Mouse (Mus musculus): Measurements from ENCODE around the gene Bbc3.

Gene Bbc3

DNA sequence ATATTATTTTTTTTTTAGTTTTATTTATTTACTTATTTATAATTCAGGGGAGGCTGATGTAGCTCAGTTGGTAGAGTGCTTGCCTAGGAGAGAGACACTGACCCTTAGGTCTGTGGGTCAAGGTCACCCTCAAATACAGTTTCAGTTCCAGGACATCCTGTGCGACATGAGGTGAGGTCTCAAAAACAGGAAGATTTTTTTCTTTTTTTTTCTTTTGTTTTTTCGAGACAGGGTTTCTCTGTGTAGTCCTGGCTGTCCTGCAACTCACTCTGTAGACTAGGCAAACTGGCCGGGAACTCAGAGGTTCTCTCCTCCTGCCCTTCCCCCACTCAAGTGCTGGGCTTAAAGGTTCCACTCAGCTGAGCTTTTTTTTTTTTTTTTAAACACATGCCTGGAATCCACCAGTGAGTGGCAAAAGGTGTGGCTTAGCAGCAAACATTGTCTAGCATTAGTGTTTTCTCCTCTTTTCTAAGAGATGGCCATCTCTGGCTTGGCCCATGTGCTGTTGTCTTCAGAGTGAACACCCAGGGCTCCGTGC, 7.1 kb downstream of the Bbc3 start:
- DNase-seq (ENCODE audit: low read depth, low spot score) = no peak

DNA sequence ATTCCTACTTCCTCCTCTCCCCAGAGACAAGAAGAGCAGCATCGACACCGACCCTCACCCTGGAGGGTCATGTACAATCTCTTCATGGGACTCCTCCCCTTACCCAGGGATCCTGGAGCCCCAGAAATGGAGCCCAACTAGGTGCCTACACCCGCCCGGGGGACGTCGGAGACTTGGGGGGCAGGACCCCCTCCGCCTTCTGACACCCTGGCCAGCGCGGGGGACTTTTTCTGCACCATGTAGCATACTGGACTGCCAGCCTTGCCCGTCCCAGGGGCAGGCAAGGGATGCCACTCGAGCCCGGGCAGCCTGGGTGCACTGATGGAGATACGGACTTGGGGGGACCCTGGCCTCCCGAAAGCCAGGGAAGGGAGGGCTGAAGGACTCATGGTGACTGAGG, 8.9 kb downstream of the Bbc3 start:
- DNase-seq (ENCODE audit: low read depth, low spot score) = no peak

DNA sequence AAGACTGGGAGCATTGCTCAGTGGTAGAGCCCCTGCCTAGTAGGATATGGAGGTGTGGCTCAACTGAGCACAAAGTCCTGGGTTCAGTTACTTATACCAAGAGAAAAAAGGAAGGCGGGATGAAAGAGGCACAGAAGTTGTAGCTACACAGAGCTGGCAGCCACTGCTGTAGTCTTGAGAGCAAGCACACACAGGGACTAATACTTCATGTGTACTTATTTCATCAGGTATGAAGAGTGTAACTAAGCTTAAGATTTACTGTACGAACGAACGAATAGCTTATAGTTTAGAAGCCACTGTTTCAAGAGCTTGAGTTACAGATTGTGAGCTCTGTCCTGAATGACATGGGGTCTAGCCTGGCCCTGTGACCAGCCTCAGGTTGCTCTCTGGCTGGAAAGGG, 11.0 kb downstream of the Bbc3 start:
- DNase-seq (ENCODE audit: low read depth, low spot score) = no peak

GRCm38 (mm10) chr7:16320479-16320878, 12.3 kb downstream of the Bbc3 start:
- no peak for DNase-seq (ENCODE audit: low read depth, low spot score)

DNA sequence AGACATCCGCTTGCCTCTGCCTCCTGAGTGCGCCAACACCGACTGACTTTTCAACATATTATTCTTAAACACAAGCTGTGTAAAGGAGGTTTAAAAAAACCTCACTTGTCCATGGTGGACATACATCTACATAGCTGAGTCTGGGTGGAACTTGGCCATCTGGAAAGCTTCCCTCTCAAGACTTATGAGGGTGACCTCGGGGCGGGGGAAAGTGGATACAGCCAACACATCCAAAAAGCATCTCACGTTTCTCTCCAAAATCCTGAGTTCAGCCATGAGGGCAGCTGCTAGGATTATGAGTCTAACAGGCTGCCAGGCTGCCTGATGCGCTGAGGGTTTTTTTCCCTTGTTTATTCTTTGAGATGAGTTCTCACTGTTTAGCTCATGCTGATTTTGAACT, 16.5 kb downstream of the Bbc3 start:
- no peak for DNase-seq (ENCODE audit: low read depth, low spot score)

- peak; percentile 83 for DNase-seq (ENCODE audit: low read depth, low spot score)
These were observed 17.9 kb downstream of the Bbc3 start for GRCm38 (mm10) chr7:16325920-16326606.

GRCm38 (mm10) chr7:16326607-16326971, 18.4 kb downstream of the Bbc3 start:
- peak; percentile 23 for DNase-seq (ENCODE audit: low read depth, low spot score)

DNA sequence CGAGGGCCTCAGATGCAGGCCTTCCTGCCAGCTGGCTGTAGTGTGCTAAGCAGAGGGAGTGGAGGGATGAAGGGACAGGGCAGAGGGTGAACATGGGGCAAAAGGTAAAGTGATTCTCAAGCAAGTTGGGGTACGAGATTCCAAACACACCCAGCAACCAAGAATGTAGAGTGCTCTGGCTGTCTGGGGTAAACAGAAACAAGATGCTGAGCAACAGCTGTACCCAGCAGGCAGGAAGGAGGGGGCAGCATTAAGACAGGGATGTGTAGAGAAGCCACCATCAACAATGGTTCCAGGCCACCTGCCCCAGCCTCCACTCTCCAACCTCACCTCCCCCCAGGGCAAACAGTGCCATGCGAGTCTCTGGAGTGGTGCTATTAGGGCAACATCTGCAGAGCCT, 21.0 kb downstream of the Bbc3 start:
- DNase-seq (ENCODE audit: low read depth, low spot score) = no peak

DNA sequence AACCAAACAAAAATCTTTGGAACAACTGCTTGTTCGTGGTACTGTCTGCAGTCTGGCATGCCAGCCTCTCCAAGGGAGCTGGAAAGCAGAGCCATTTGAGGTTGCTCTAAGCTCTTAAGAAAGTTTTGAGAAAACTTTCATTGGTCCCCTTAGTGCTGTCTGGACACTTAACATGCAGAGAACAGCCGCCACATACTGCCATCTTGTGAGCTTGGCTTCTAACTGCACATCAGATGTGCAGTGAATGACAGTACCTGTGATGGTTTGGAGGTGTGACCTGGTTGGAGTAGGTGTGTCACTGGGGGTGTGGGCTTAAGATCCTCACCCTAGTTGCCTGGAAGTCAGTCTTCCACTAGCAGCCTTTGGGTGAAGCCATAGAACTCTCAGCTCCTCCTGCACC, 29.5 kb downstream of the Bbc3 start:
- peak; percentile 76 for DNase-seq (ENCODE audit: low read depth, low spot score)

- no peak for DNase-seq (ENCODE audit: low read depth, low spot score)
These were observed 36.4 kb downstream of the Bbc3 start for GRCm38 (mm10) chr7:16344598-16344997.

GRCm38 (mm10) chr7:16345297-16345696, 37.1 kb downstream of the Bbc3 start:
- no peak for DNase-seq (ENCODE audit: low read depth, low spot score)

DNA sequence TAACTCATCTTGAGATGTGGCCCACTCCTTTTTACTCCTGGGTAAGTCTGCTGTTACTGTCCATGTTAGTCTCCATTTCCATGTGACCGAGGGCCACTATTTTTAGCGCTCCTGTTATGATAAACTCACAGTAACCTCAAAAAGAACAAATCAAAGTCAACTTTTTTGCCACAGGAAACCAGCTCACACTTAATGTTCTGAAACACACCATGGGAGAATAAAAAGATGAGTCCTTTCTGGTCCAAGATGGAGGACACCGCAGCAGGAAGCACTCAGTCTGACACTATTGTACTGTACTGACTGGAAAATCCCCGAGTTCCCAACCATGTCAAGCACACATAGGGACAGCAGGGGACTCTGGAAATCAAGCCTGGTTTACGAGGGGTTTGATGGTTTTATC, 41.8 kb downstream of the Bbc3 start:
- DNase-seq (ENCODE audit: low read depth, low spot score) = no peak

DNA sequence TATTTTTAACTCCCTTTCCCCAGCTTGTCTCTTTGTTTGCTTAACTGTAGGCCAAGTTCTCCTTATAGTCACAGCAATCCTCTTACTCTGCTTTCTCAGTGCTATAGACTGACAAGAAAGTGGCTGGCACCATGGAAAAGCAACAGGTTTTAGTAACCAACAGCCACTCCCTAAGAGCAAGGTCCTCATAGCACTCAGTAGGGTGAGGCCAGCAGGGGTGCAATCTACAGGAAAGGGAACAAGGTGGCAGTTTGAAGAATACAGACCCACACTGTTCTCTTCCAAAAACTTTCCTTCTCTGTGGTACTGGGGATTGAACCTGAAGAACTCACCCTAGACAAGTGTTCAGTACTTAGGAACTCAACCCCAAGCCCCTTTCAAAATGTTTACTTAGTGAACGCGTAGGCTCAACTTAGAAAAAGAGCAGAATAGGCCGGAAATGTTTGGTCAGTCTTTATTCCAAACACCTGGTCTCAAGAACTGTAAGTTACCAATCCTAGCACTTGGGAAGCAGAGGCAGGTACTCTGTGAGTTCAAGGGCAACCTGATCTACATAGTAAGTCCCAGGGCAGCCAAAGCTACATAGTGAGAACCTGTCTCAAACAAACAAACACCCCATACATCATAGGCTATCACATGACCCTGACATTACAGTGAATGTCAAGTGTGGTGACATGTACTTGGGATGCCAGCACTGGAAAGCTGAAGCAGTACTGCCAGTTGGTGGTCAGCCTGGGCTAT, 47.8 kb downstream of the Bbc3 start:
- DNase-seq (ENCODE audit: low read depth, low spot score) = no peak

- no peak for DNase-seq (ENCODE audit: low read depth, low spot score)
These were observed 49.4 kb downstream of the Bbc3 start for GRCm38 (mm10) chr7:16357602-16358001.

DNA sequence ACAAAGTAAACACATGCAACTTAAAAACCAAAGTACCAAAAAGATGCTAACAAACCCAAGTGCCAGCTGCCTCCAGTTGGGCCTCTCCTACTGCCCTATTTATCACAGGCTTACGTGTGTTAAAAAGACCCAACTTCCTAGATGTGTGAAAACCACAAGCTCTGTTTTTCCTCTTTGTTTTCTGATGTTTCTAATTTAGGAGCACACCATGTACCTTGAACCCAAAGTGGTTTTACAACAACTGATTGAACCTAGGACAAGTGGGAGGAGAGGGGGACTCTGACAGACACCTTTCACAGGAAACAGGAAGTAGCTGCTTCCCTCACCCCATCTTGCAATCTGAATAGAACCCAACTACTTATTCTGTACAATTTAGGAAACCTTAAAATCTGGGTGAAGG, 56.1 kb downstream of the Bbc3 start:
- no peak for DNase-seq (ENCODE audit: low read depth, low spot score)

DNA sequence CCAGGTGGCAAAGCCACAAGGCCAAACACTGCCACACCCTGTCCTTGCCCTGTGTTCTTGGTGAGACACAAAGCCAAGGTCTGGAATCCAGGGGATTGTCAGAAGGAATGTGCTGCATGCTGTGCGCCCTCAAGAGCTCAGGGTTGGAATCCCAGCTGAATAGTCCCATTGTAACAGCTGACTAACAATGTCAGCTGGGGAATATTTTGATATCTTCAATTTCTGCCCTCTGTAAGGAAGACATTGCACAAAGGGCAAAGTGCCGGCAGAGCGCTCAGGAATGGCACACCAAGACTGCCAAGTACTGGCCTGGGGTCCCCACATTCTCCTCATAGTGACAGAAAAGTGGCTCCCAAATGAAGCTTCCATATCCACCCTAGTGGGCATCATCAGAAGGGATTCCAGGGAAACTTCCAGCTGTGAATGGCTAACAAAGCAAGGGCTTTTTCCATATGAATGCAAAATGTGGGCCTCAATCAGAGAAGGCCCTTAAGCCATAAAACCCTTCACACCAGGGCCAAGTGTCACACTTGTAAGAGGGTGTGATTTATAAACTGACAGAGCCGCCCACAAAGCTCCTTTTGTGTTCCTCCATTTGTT, 56.8 kb downstream of the Bbc3 start:
- peak; percentile 92 for DNase-seq (ENCODE audit: low read depth, low spot score)

DNA sequence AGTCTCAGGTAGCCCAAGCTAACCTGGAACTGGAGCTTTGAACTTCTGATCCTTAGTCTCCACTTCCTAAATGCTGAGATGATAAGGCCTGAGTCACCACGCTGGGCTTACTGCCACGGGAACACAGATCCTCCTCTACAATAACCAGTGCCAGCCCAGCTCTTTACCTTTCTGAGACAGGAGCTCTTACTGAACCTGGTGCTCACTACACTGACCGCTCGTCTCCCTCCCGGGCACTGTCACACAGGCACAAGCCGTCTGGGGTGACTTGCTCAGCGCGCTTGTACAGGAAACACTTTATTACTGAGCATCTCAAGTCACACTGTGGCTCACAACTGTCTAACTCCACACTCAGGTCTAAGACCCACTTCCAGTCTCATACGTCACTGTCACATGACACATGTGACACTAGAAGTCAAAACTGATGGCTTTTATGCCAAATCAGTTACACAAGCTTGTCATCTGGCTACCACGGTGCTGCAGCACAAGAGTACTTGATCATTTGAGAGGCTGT, 58.0 kb downstream of the Bbc3 start:
- DNase-seq (ENCODE audit: low read depth, low spot score) = no peak

GRCm38 (mm10) chr7:16366669-16367068, 58.5 kb downstream of the Bbc3 start:
- DNase-seq (ENCODE audit: low read depth, low spot score) = no peak

Data from ES-CJ7 (cell line).